Mouse (Mus musculus): ENCODE measurements around the gene Ppfia4. TPM values are rescaled to one million over a fixed set of nuclear protein-coding genes. Genes with fewer than 3 reads are reported as not detected.

The Ppfia4 gene
- total RNA-seq, 2 experiments from 2014 or later, result 0.99 to 1.2 TPM

DNA sequence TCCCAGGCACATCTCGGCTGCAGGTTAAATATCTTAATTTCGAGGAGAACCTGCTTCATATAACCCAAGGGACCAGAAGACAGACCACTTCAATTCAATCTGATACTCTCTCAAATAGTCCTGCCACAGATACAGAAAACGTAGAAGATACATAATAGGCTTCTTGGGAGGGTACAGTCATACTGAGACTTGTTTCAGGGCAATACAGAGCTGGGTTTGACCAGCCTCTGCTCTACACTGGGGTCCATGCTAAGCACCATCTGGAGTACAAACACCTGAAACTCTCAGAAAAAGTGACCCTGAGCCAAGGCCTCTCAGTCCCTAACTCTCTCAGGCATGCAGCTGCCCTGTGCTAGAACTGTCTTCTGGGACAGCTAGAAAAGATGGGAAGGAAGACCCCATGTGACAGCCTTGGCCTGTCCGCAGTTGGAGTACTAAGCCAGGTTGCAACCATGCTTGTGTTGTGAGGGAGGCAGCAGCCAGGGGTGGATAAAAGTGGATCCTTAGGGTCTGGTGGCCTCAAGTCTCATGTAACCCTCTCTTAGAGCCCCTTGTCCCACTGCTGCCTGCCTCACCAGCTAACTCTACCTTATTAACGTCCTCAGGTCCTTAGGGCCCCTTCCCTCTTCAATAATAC, 9.0 kb upstream of the Ppfia4 start:
- intact Hi-C loops (cut with DNase I), result no loop called here
- no peak for DNase-seq

DNA sequence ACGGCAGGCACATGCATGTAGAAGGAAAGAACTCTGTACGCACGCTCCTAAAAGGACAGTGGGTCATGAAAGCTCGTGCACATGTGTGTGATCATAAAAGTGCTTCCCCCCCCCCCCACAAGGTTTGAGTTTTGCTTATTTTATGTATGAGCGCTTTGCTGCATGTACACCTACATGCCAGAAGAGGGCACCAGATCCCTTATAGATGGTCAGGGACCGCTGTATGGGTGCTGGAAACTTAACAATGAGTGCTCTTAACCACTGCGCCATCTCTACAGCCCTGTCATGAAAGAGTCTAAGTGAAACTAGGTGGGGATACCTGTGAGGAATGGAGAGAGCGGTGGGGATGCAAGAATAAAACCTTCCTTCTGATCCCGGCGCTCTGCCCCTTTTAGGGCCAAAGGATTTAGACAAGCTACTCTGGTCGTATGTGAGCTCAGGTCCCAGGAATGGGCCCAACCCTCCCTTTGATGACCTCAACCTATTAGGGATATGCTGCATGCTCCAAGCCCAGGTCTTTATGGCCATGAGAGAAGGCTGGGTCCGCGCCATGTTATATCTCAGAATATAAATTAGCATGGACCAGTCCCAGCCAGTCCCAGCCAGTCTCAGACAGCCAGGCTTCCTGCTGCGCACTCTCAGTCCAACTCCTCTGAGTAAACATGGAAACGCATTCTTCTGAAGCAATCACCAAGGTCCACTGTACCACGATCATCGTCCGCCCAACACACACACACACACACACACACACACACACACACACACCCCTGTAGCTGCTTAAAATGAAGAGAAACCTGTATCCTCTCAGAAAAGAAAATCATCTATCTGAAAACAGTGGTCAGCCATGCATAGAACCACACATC, 7.3 kb upstream of the Ppfia4 start:
- intact Hi-C loops (cut with DNase I), result loop anchor here (10.0 kb wide), 1 partner anchor 285 kb away; no protein-coding TSS in a partner anchor
- DNase-seq, result no peak

DNA sequence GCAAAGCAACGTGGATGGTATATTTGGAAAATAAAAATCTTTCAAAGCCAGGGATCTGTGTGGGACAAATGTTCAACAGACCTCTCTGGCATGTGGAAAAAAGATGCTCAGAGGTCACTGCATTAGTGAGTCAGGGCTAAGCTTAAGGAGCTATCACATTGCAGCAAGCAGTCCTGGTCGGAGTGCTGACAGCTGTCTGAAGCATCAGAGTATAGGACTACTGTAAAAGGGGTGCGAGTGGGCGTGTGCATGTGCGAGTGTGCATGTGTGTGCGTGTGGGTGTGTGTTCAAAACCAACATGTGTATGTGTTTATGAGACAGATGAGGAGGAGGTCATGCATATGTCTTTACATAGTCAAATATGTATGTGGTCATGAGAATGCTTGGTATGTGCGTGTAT, 6.4 kb upstream of the Ppfia4 start:
- intact Hi-C loops (cut with DNase I), result loop anchor here (10.0 kb wide), 1 partner anchor 284 kb away; no protein-coding TSS in a partner anchor
- no peak for DNase-seq

DNA sequence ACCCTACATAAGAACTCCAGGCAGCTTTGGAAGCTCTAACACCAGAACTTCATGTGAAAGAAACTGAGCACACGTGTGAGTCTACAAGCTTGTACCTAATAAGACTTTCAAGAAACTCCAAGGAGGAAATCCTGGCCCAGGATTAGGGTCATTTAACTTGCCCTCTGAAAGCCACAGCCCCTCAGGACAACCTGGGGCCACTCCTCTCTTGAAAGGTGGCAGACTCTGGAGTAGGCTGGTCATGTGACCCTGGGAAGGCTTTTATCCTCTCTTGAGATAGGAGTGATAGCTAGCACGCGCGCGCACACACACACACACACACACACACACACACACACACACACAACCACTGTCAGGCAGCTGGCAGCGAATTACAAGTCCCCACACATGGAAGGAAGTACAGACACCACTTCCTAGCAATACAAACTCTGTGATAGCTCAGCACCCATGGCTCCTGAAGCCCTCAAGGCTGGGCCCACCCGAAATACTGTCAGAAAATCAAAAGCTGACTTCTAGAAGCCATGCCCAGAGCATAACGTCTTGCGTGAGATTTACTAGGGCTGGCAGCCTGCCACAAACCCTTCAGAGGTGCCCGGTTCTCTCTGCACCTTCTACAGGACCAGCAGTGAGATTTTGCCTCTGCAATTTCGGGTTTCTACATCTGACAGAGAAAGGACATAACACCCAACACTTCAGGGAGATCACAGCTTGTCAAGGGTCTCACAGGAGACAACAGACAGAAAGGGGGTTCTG, 4.4 kb upstream of the Ppfia4 start:
- no peak for DNase-seq
- intact Hi-C loops (cut with DNase I), result loop anchor here (10.0 kb wide), 1 partner anchor 282 kb away; no protein-coding TSS in a partner anchor

DNA sequence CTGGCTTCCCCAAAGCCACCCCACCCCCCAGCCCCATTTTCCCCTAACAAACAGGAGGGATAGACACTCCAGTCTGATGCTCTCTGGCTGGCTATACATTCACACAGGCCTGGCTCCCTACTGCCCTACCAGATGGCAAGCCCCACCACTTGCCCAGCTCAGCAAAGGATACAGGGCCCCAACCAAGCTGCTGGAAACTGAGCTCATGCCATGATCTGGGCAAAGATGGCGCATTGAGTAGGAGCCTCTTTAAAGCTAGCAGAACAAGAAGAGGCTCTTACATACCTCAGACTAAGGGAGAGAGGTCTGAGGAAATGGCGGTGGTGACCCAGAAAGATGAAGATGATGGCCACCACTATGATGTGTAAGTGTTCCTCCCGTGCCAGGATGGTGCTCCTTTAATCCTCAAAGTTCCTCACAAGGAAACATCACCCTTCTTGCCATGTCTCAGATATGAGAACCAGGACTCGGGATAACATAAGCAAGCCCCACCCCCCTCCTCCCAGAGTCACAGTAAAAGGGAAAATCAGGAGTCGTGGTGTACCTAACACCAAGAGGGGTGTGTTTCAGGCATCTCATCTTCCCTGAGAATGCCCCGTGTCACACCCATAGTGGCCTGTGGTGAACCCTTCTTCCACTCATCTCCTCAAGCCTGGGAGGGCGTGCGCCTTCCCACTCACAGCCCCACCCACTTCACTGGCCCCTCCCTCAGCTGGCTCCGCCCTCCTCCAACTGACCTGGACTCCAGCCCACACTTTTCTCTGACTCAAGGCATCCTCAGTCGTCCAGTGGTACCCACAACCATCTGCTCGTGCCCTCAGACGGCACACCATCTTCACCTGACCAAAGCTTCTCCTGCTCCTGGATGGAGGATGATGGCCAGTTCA, 3.4 kb upstream of the Ppfia4 start:
- intact Hi-C loops (cut with DNase I), result loop anchor here (10.0 kb wide), 1 partner anchor 281 kb away; no protein-coding TSS in a partner anchor
- DNase-seq, result no peak

DNA sequence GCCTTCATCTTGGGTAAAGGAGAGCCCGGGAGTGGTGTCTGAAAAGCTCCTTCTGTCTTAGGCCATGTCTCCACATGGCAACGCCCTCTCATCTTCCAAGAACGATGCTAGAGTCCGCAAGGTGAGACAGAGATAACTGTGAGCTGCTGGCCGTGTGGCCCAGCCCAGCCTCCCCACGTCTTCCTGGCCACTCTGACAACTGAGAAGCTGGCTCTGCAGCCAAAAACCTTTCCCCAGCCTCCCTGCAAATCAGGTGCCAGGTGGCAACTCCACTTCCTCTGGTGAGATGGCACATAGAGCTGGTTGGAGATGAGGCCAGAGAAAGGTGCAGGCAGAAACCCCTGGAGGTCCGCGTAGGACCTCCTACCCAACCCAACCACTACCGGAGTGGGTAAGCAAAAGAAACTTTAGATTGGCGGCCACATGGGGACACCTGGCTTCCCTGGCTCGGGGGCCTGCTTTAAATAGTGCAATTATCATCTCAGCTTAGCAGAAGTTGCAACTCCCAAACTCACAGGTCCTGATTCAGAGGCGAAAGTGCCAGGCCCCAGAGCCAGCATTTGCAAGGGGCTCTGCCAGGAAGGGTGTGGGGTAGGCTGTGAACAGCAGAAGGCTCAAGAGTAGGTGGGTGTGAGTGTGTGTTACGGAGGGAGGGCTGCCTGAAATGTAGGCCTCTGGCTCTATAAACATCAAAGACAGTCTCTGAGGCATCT, 2.6 kb upstream of the Ppfia4 start:
- no peak for DNase-seq
- intact Hi-C loops (cut with DNase I), result loop anchor here (10.0 kb wide), 1 partner anchor 281 kb away; no protein-coding TSS in a partner anchor

DNA sequence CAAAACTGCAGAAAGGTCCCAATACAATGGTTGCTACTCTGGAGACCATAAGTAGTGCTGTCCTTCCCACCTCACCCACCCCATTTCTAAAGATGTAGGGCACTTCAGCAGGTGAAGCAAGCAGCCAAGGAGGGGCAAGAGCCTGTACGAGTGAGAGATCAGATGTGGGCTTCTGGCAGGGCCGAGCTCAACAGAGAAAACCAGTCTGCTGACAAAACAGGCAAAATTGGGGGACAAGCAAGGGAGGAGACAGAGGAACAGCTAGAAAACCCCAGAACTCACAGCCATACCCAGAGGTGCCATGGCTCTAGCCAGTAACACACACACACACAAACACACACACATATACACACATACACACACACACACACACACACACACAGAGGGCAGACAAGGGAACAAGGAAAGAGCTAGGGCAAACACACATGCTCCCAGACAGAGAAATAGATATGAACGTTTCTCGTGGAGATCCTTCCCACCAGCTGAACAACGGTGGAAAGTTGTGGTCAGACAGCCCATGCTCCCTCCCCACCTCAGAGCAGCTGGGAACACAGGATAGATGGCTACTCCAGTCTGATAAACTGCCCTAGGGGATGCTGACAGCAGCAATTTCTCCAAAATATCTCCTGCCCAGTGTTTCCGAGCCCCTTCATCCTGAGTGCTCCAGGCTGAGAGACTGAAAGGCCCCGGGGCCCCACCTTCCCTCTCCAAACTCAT, 1.5 kb upstream of the Ppfia4 start:
- intact Hi-C loops (cut with DNase I), result loop anchor here (5.0 to 10.0 kb wide), 2 partner anchors 217 to 279 kb away; no protein-coding TSS in a partner anchor
- DNase-seq, result no peak

DNA sequence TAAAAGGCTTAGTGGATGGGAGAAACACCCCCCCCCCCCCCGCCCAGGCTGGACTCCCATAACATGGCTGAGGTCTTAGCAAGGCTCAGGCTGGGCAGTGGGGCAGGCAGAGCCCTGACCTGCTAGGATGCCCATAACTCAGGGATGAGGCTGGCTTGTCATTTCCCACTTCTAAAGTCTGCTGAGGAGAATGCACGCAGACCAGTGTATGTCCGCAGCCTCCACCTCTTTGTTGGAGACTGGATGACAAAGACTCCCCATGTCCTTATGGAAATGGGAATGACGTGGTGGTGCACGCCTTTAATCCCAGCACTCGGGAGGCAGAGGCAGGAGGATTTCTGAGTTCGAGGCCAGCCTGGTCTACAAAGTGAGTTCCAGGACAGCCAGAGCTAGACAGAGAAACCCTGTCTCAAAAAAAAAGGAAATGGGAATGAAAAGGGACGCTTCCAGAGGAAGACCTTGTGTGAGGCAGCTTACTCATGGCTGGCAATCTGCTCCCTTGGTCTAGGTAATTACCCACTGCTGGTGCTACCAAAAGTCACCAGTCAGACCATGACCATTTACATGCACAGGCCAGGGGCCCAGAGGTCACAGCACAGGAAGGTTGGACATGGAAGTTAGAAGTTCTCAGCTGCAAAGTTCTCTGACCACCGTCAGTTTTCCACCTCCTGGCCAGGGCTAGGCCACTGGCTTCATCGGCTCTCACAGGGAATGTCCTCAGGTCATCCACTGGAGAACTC, 813 bp upstream of the Ppfia4 start:
- intact Hi-C loops (cut with DNase I), result loop anchor here (5.0 to 10.0 kb wide), 2 partner anchors 216 to 279 kb away; no protein-coding TSS in a partner anchor
- no peak for DNase-seq

DNA sequence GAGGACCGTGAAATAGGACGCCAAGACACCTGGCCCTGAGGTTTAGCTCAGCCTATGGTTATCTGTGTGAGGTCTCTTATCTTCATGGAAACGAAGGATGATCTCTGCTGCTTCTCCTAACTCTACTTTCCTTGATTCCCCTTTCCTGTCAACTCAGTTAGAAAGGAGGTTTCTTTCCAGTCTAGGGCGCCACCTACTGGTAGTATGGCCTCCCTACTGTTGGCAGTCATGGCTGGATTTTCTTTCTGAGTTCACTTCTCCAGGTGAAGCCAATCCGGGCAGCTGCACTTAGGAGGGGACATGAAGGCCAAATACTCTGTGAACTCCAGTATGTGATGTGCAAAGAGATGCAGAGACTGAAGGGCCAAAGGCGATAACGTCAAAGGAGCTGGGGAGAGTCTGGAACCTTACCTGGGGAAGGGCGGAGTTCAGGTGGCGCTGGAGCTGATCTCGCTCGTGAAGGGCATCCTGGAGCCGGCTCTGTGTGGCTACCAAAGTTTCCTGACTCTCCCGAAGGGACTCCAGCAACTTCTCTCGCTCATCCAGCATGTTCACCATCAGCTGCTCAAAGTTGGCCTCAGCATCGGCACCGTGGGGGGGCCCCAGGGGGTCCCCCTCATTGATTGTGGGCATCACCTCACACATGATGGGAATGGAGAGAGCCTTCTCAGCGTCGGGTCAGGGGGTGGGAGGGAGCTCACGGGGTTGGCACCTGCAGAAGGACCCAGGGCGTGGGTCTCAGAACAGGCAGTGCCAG, 671 bp downstream of the Ppfia4 start:
- intact Hi-C loops (cut with DNase I), result loop anchor here (5.0 to 10.0 kb wide), 2 partner anchors 215 to 277 kb away; no protein-coding TSS in a partner anchor
- DNase-seq, result peak; percentile 61 to 76

DNA sequence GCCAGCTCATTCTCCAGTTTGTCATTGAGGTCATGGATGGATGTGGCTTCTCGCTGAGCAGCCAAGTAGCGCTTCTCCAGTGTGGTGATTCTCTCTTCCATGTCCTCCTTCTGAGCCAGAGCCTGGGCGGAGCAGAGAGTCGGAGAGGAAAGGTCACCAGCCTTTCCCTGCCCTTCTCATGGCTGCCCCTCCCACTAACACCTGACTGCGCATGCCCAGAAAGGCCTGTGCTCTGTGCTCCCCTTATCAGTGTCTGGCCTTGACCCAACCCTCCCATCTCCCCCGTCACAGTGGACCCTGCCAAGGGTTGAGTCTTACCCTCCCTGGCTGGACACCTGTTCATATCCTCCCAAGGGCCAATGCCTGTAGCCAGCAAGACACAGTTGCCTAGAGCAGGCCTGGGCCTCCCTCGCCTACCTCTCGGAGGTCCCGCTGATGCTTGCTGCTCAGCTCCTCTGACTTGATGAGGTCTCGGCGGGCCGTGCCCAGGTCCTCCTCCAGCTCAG, 5.8 kb downstream of the Ppfia4 start:
- intact Hi-C loops (cut with DNase I), result loop anchor here (2.0 kb wide), 1 partner anchor 174 kb away; no protein-coding TSS in a partner anchor
- DNase-seq, result no peak

DNA sequence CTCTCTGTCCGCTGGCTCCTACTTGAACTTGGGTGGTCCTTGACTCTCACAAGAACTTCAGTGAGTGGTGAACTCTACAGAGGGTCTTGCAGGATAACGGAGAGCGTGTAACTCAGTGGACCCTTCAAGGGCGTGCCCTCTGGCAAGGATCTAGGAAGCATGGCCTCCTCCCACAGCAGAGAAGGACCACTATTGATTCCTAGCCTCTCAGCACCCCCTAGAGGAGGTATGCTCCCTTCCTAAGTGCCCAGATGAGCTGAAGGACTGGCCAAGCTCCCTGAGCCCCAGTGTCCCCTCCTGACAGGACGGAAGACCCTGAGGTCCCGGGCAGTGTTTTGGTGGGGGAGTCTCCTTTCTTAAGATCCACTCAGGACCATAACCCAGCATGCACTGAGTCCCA, 10.1 kb downstream of the Ppfia4 start:
- intact Hi-C loops (cut with DNase I), result loop anchor here (2.0 to 5.0 kb wide), 2 partner anchors 82 to 115 kb away; no protein-coding TSS in a partner anchor
- peak in 1 of 2 experiments; percentile 34 for DNase-seq

DNA sequence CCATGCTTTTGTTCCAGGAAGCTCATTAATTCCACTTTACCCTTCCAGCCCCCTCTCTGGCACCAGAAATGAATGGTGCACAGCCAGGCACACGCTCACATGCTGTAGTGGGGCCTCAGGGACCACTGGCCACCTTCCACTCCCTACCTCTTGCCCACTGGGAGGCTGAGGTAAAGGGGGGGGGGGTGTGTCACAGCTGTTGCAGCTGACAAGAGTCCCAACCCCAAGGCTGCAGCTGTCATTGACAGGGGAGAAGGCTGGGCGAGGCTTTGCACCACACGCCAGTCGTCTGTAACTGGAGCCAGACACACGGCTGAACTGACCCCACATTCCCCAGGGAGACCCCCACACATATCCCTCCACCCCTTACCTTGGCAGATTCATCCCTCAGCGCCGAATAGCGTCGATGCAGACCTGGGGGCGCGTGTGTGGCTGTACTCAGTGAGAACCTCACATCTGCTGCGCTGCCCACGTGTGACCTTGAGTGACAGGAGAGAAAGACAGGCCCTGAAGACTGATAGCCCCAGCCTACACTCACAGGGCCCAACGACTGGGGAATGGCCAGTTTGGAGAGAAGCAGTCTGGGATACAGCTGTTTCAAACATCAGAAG, 11.9 kb downstream of the Ppfia4 start:
- intact Hi-C loops (cut with DNase I), result loop anchor here (5.0 kb wide), 1 partner anchor 113 kb away; no protein-coding TSS in a partner anchor
- DNase-seq, result no peak

DNA sequence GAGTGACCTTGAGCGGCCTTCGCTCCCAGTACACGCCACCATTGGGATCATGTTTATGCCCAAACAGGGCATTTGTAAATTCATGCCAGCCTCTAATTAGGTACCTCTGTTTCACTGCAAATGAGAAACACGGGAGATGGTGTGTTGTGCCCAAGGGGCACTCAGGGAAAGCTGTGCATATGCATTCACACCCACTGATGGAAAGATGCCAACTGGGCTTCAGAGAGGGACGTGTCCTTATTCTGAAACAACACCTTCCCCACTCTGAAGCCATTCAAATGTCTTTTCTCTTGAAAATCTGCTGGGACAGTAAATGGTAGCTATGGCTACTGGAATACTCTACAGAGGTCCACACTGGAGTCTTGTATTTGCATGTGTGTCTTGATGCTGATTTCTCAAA, 14.5 kb downstream of the Ppfia4 start:
- intact Hi-C loops (cut with DNase I), result no loop called here
- DNase-seq, result no peak

DNA sequence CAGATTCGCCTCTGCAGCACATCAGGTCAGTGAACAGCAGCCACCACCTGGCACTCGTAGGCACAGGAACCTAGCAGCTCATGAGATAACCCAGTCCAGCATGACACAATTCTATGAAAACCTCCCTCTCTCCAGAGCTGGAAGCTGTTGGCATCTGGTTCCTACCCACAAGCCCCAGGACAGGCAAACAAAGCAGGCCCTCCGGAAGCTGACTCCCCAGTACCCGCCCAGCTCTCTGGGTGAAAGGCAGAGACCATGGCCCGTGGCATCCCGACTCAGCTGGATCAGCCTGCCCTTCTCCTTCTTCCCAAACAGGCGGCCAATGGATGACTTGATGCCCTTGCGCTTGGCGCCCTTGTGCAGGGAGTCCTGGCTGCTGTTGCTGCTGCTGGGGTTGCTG, 16.4 kb downstream of the Ppfia4 start:
- DNase-seq, result no peak
- intact Hi-C loops (cut with DNase I), result no loop called here

DNA sequence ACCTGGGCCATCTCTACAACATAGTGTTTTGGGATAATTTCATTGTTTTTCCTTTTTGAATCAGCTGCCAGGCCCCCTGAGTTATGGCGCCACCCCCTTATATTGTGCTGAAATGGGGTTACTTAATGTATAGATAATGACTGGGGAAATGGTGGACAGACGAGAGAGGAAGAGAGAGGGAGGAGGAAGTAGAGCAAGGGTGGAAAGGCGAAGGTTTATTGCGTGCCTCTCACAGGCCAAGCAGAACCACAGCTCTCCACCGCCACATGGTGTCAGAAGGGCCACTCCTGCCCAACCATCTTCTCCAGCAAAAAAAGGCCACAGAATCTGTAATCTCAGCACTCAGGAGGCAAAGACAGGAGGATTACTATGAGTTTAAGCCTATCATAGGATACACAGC, 17.5 kb downstream of the Ppfia4 start:
- no peak for DNase-seq
- intact Hi-C loops (cut with DNase I), result no loop called here

DNA sequence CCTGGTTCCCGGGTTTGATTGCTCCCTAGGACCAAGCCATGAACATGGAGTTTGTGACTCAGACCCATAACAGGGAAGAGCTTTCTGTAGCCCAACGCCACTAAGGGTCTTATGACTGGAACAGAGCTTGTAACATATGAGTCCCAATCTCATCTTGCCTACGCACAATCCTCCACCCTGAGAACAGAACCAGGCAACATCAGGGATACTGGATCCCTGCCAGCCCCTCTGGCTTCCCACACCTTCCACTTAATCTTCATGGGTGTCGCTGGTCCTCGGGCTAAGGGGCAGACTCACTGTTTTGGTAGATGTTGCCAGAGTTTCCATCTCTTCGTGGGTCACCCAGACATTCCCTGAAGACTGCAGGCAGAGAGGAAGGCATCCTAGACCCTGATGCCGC, 21.0 kb downstream of the Ppfia4 start:
- intact Hi-C loops (cut with DNase I), result no loop called here
- no peak for DNase-seq
